Mouse (Mus musculus) MEL (cell line): Measurements from ENCODE around the gene Gm9922. TPM values are rescaled to one million over a fixed set of nuclear protein-coding genes. Genes with fewer than 3 reads are reported as not detected.

Experiments
- DNase-seq: peaks from one replicate; pipeline ENCODE4 v3.0.0; 2011; ENCODE audit warnings: low read depth, low spot score
- H3K27ac ChIP-seq: 2 replicates; pipeline ENCODE4 v1.5.1; 2012; ENCODE audit warnings: low read depth, mild to moderate bottlenecking, control low read depth, low read length, moderate library complexity; ENCODE audit not compliant: control insufficient read depth
- H3K27me3 ChIP-seq, 2 experiments: fragments of 150-350 bp in 1 of 2; sonication (generic) in 1 of 2; 2 replicates each; pipeline ENCODE4 v1.6.1; 2012; ENCODE audit warnings: low read length in 2 of 2, mild to moderate bottlenecking in 2 of 2, improper control_type of control experiment in 1 of 2, moderate library complexity in 1 of 2; ENCODE audit not compliant: insufficient read depth in 2 of 2, control insufficient read depth in 1 of 2
- H3K36me3 ChIP-seq, 2 experiments: 2 replicates each; pipeline ENCODE4 v1.6.1; 2012 to 2014; ENCODE audit warnings: low read length in 2 of 2, improper control_type of control experiment in 1 of 2, inconsistent platforms in 1 of 2, mild to moderate bottlenecking in 1 of 2; ENCODE audit not compliant: insufficient read depth in 2 of 2, control insufficient read depth in 1 of 2
- H3K4me1 ChIP-seq, 2 experiments: fragments of 150-350 bp in 1 of 2; sonication (generic) in 1 of 2; 2 replicates each; pipeline ENCODE4 v1.6.1; 2012; ENCODE audit warnings: low read length in 2 of 2, improper control_type of control experiment in 1 of 2, mild to moderate bottlenecking in 1 of 2; ENCODE audit not compliant: insufficient read depth in 2 of 2, control insufficient read depth in 1 of 2
- H3K4me3 ChIP-seq, 2 experiments: fragments of 150-350 bp in 1 of 2; sonication (generic) in 1 of 2; 2 replicates each; pipeline ENCODE4 v1.5.1; 2012; ENCODE audit warnings: low read depth in 2 of 2, low read length in 2 of 2, mild to moderate bottlenecking in 2 of 2, moderate library complexity in 2 of 2, control low read depth in 1 of 2, improper control_type of control experiment in 1 of 2; ENCODE audit not compliant: control insufficient read depth in 1 of 2, insufficient read depth in 1 of 2
- H3K79me2 ChIP-seq: 2 replicates; pipeline ENCODE4 v1.6.1; 2012; ENCODE audit warnings: mild to moderate bottlenecking, low read length, moderate library complexity; ENCODE audit not compliant: control insufficient read depth, poor library complexity, insufficient read depth
- H3K9ac ChIP-seq: 2 replicates; pipeline ENCODE4 v1.6.1; 2012; ENCODE audit warnings: low read depth, mild to moderate bottlenecking, control low read depth, low read length, moderate library complexity; ENCODE audit not compliant: control insufficient read depth, poor library complexity, severe bottlenecking
- H3K9me3 ChIP-seq: fragments of 150-350 bp; sonication (generic); replicated peaks from 2 replicates; pipeline ENCODE4 v1.6.1; 2012; ENCODE audit warnings: mild to moderate bottlenecking, low read length, improper control_type of control experiment, moderate library complexity; ENCODE audit not compliant: insufficient read depth
- BHLHE40 ChIP-seq: IDR thresholded peaks from 2 replicates; pipeline ENCODE4 v1.6.1; 2012; ENCODE audit warnings: low read depth, mild to moderate bottlenecking, inconsistent platforms, low read length, improper control_type of control experiment, borderline replicate concordance
- CTCF ChIP-seq, 3 experiments: IDR thresholded peaks in 2 of 3; conservative IDR thresholded peaks in 1 of 3; 2 replicates each; pipeline ENCODE4 v1.5.1; 2011 to 2012; ENCODE audit warnings: low read length in 3 of 3, low read depth in 2 of 3, mild to moderate bottlenecking in 2 of 3, improper control_type of control experiment in 1 of 3, inconsistent platforms in 1 of 3, mixed read lengths in 1 of 3, moderate library complexity in 1 of 3; ENCODE audit not compliant: control insufficient read depth in 1 of 3, insufficient read depth in 1 of 3, poor library complexity in 1 of 3, severe bottlenecking in 1 of 3
- E2F4 ChIP-seq: IDR thresholded peaks from 2 replicates; pipeline ENCODE4 v1.6.1; 2011; ENCODE audit warnings: low read depth, low read length, improper control_type of control experiment, borderline replicate concordance
- ELF1 ChIP-seq: IDR thresholded peaks from 2 replicates; pipeline ENCODE4 v1.6.1; 2014; ENCODE audit warnings: low read depth, mild to moderate bottlenecking, inconsistent platforms, low read length, improper control_type of control experiment, moderate library complexity
- EP300 ChIP-seq, 2 experiments: IDR thresholded peaks; 2 replicates each; pipeline ENCODE4 v1.6.1; 2011; ENCODE audit warnings: improper control_type of control experiment in 2 of 2, low read length in 2 of 2, low read depth in 1 of 2, mild to moderate bottlenecking in 1 of 2
- GABPA ChIP-seq: IDR thresholded peaks from 2 replicates; pipeline ENCODE4 v1.6.1; 2012; ENCODE audit warnings: low read depth, mild to moderate bottlenecking, inconsistent platforms, low read length, improper control_type of control experiment, moderate library complexity
- MAFK ChIP-seq: IDR thresholded peaks from 2 replicates; pipeline ENCODE4 v1.6.1; 2011; ENCODE audit warnings: low read depth, mild to moderate bottlenecking, low read length, improper control_type of control experiment, borderline replicate concordance
- MAZ ChIP-seq: IDR thresholded peaks from 2 replicates; pipeline ENCODE4 v1.6.1; 2012; ENCODE audit warnings: low read depth, mild to moderate bottlenecking, inconsistent platforms, low read length, improper control_type of control experiment
- MEF2A ChIP-seq: IDR thresholded peaks from 2 replicates; pipeline ENCODE4 v1.6.1; 2014; ENCODE audit warnings: low read depth, mild to moderate bottlenecking, inconsistent platforms, low read length, improper control_type of control experiment; ENCODE audit not compliant: poor library complexity, insufficient replicate concordance, severe bottlenecking; ENCODE audit errors: extremely low read depth
- MXI1 ChIP-seq: IDR thresholded peaks from 2 replicates; pipeline ENCODE4 v1.6.1; 2011; ENCODE audit warnings: mild to moderate bottlenecking, low read depth, low read length, improper control_type of control experiment
- MYB ChIP-seq: IDR thresholded peaks from 2 replicates; pipeline ENCODE4 v1.6.1; 2011; ENCODE audit warnings: mild to moderate bottlenecking, low read depth, low read length, improper control_type of control experiment
- NRF1 ChIP-seq: IDR thresholded peaks from 2 replicates; pipeline ENCODE4 v1.6.1; 2014; ENCODE audit warnings: low read depth, mild to moderate bottlenecking, inconsistent platforms, low read length, improper control_type of control experiment, moderate library complexity; ENCODE audit not compliant: poor library complexity, insufficient read depth, severe bottlenecking
- POLR2AphosphoS5 ChIP-seq: IDR thresholded peaks from 2 replicates; pipeline ENCODE4 v1.6.1; 2012; ENCODE audit warnings: low read depth, borderline replicate concordance, mild to moderate bottlenecking, inconsistent platforms, low read length, moderate library complexity, mixed read lengths
- RAD21 ChIP-seq: IDR thresholded peaks from 2 replicates; pipeline ENCODE4 v1.6.1; 2011; ENCODE audit warnings: mild to moderate bottlenecking, low read depth, low read length, improper control_type of control experiment
- SIN3A ChIP-seq: IDR thresholded peaks from 2 replicates; pipeline ENCODE4 v1.6.1; 2012; ENCODE audit warnings: low read length, improper control_type of control experiment, inconsistent platforms
- TBP ChIP-seq: IDR thresholded peaks from 2 replicates; pipeline ENCODE4 v1.8.0; 2011; ENCODE audit warnings: low read depth, low read length, improper control_type of control experiment
- TCF12 ChIP-seq: IDR thresholded peaks from 2 replicates; pipeline ENCODE4 v1.6.1; 2014; ENCODE audit warnings: low read depth, mild to moderate bottlenecking, inconsistent platforms, low read length, improper control_type of control experiment, moderate library complexity
- UBTF ChIP-seq: IDR thresholded peaks from 2 replicates; pipeline ENCODE4 v1.6.1; 2012; ENCODE audit warnings: low read depth, mild to moderate bottlenecking, inconsistent platforms, low read length, improper control_type of control experiment, moderate library complexity, borderline replicate concordance; ENCODE audit not compliant: insufficient read depth
- USF2 ChIP-seq, 2 experiments: IDR thresholded peaks; 2 replicates each; pipeline ENCODE4 v1.6.1; 2011 to 2012; ENCODE audit warnings: improper control_type of control experiment in 2 of 2, low read length in 2 of 2, borderline replicate concordance in 1 of 2, inconsistent platforms in 1 of 2, low read depth in 1 of 2, mild to moderate bottlenecking in 1 of 2; ENCODE audit not compliant: insufficient read depth in 1 of 2
- ZKSCAN1 ChIP-seq: IDR thresholded peaks from 2 replicates; pipeline ENCODE4 v1.6.1; 2012; ENCODE audit warnings: low read depth, mild to moderate bottlenecking, inconsistent platforms, low read length, improper control_type of control experiment, moderate library complexity
- ZNF384 ChIP-seq: IDR thresholded peaks from 2 replicates; pipeline ENCODE4 v1.6.1; 2012; ENCODE audit warnings: low read depth, mild to moderate bottlenecking, inconsistent platforms, low read length, improper control_type of control experiment
- polyA plus RNA-seq, 2 experiments: library from polyadenylated mRNA; stranded (reverse) in 1 of 2; unstranded in 1 of 2; fragments of >175 nt in 1 of 2; fragments of >200 nt in 1 of 2; gene quantifications; 2 replicates each; pipeline versions ENCODE4 v1.2.1 to v1.2.4; 2012; ENCODE audit warnings: low replicate concordance in 2 of 2, low read depth in 1 of 2; ENCODE audit not compliant: insufficient read length in 2 of 2, insufficient read depth in 1 of 2, missing spikeins in 1 of 2
- total RNA-seq: library from RNA; depleted of rRNA; stranded (reverse); fragments of 300-350 nt; gene quantifications from 2 replicates; pipeline ENCODE4 v1.2.3, GENCODE M21; 2012

Gene Gm9922
- total and polyA plus RNA-seq, 3 experiments, result not detected

DNA sequence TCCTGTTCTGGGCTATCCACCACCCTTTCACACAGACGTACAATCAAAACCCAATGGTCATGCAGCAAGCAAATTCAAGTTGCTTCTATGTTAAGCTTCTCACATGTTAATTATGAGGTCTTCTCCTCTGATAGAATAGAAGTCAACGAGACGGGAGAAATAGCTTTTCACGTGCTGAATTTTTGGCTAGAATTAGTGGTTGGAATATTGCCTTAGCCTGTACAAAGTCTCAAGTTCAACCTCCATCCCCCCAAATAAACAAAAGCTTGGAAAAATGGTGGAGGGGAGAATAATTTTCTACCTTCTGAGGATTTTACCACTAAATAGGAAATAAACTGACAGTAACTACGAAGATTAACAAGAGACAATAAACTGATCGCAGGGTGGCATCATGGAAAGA, 42.1 kb upstream of the Gm9922 start:
- no peak overlapping the region for H3K9ac ChIP-seq
- H3K9me3 ChIP-seq, result no peaks in the 10 kb centered on the region
- H3K27ac ChIP-seq, result no peak overlapping the region
- H3K4me1 ChIP-seq, result no peaks in the 10 kb centered on the region
- H3K27me3 ChIP-seq, result no peaks in the 10 kb centered on the region
- H3K36me3 ChIP-seq, result no peaks in the 10 kb centered on the region
- TF ChIP-seq ZNF384, result no peak
- TF ChIP-seq GABPA, result no peak
- no peak for TF ChIP-seq TBP
- TF ChIP-seq NRF1, result no peak
- no peak for TF ChIP-seq MAFK
- TF ChIP-seq USF2 (IDR thresholded peaks at IDR 0.05; ENCODE audit: borderline replicate concordance in 1 of 2, insufficient read depth in 1 of 2, low read depth in 1 of 2, low read length in 2 of 2), result no peak
- no peak for TF ChIP-seq ZKSCAN1
- TF ChIP-seq ELF1, result no peak
- no peak for TF ChIP-seq MEF2A
- no peak for TF ChIP-seq MXI1
- H3K79me2 ChIP-seq, result no peaks in the 10 kb centered on the region
- no peak overlapping the region for H3K4me3 ChIP-seq
- DNase-seq, result no peak

DNA sequence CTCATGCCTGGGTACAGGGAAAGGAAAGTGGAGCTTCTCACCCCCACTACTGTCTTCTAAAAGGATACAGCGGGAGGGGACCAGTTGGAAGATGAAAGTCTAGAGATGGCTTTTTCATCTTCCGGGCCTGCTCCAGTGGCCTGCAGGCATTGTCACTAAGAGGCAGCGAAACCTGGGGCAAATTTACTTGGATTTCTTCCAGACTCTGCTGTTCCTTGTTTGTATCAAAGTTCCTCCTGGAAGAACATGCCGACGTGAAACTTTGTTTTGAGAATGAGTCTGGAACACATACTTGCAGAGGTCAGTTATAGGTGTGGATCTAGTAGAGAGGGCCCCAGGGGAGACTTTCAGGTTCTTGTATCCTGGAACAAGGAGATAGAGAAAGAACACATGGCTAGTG, 41.7 kb upstream of the Gm9922 start:
- Histone ChIP-seq H3K27ac (no peak overlapping the region), H3K4me1 (no peaks in the 10 kb centered on the region), H3K27me3 (no peaks in the 10 kb centered on the region), H3K4me3 (no peak overlapping the region), H3K9me3 (no peaks in the 10 kb centered on the region), H3K9ac (no peak overlapping the region), H3K36me3 (no peaks in the 10 kb centered on the region), H3K79me2 (no peaks in the 10 kb centered on the region)
- TF ChIP-seq UBTF (no peak), GABPA (no peak), EP300 (IDR thresholded peaks at IDR 0.05; ENCODE audit: low read depth in 1 of 2, low read length in 2 of 2) (no peak), BHLHE40 (no peak), SIN3A (no peak), CTCF (IDR thresholded peaks at IDR 0.05 in 2 of 3, conservative IDR thresholded peaks at IDR 0.05 in 1 of 3; ENCODE audit: control insufficient read depth in 1 of 3, insufficient read depth in 1 of 3, low read depth in 2 of 3, low read length in 3 of 3, poor library complexity in 1 of 3, severe bottlenecking in 1 of 3) (no peak), POLR2AphosphoS5 (no peak), E2F4 (no peak), ELF1 (no peak), TCF12 (no peak), MEF2A (no peak), RAD21 (no peak), MXI1 (no peak), MYB (no peak), MAZ (no peak)
- DNase-seq, result no peak
